In the genomic region with DNA sequence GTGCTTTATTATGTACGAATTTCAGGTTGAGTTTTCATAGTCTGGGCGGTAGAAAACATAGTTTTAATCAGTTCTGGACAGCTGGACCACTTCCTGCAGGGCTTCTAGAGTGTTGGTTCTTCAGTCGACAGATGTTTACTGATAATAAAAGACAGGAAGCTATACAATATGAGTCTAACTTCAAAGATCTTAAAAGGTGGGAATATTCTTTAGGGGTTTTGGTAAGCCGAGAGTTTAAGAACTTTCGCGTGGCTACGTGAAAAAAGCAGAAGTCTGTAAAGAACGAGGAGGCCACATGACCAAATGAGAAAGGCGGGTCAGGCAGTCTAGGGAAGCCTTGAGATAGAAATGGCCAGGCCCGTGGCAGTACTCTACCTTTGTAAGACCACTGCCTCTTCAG, we compare ENCODE assay signal across 15 mouse cellular contexts. TPM values are rescaled to one million over a fixed set of nuclear protein-coding genes. Genes with fewer than 3 reads are reported as not detected.
DNase-seq lines count a peak whose midpoint lies in the region; ATAC-seq and TF ChIP-seq lines count a peak whose summit lies in the region.
"Had no signal": no experiment of that assay in that cellular context is flagged by ENCODE, and none has a peak within 500 bp of the region (broad histone marks: within the 10 kb centered on the region; RNA-seq: fewer than 3 reads in every experiment).

No protein-coding gene starts in this region.

- H3K4me1 ChIP-seq in kidney, embryonic 14.5 days (ENCODE audit: control insufficient read depth, insufficient read depth, low read length), result peaks cover 14% of the 10 kb centered on the region
- H3K4me1 ChIP-seq in liver, embryonic 14.5 days (replicated peaks; ENCODE audit: control insufficient read depth in 2 of 2, insufficient read depth in 2 of 2, low read length in 1 of 2), result peaks cover 3 to 12% of the 10 kb centered on the region in 2 experiments; a peak in 2 of 4 replicates
- H3K4me1 ChIP-seq: forebrain, embryonic 12.5 days had no signal

- no peak for TF ChIP-seq EP300 in liver, embryonic 14.5 days (IDR thresholded peaks at IDR 0.05; ENCODE audit: low read depth)

- H3K27ac ChIP-seq in kidney, embryonic 14.5 days (ENCODE audit: low read depth, low read length), result peak overlapping the region; percentile 19; the same call in 1 of the 2 replicates
- H3K27ac ChIP-seq in liver, embryonic 14.5 days, result no peak overlapping the region
- H3K27ac ChIP-seq: forebrain, embryonic 12.5 days; intestine, embryonic 15.5 days; midbrain, embryonic 15.5 days had no signal

- H3K4me3 ChIP-seq in kidney, embryonic 14.5 days (ENCODE audit: low read length), result no peak overlapping the region
- H3K4me3 ChIP-seq in liver, embryonic 14.5 days (ENCODE audit: insufficient read depth in 1 of 2, low read depth in 2 of 2, low read length in 2 of 2), result no peak overlapping the region
- H3K4me3 ChIP-seq: forebrain, embryonic 12.5 days; intestine, embryonic 15.5 days; midbrain, embryonic 15.5 days had no signal

- H3K36me3 ChIP-seq in kidney, embryonic 14.5 days (ENCODE audit: control insufficient read depth, insufficient read depth, low read length), result no peaks in the 10 kb centered on the region
- H3K36me3 ChIP-seq in liver, embryonic 14.5 days (replicated peaks; ENCODE audit: control insufficient read depth, insufficient read depth, low read depth), result no peaks in the 10 kb centered on the region
- H3K36me3 ChIP-seq: forebrain, embryonic 12.5 days; intestine, embryonic 15.5 days; midbrain, embryonic 15.5 days had no signal

- no peak overlapping the region for H3K4me2 ChIP-seq in kidney, embryonic 14.5 days (replicated peaks; ENCODE audit: low read depth, low read length)
- peak overlapping the region; percentile 2; the same call in 1 of the 2 replicates for H3K4me2 ChIP-seq in liver, embryonic 14.5 days (ENCODE audit: low read depth)
- H3K4me2 ChIP-seq: forebrain, embryonic 12.5 days; intestine, embryonic 15.5 days; midbrain, embryonic 15.5 days had no signal

- 43% methylated on average over 10 of the region's 10 CpGs for WGBS in kidney, embryonic 14.5 days
- WGBS in liver, embryonic 14.5 days (ENCODE audit: insufficient replicate concordance), result 11% methylated on average over 10 of the region's 10 CpGs

- TF ChIP-seq CTCF in liver, embryonic 14.5 days (IDR thresholded peaks at IDR 0.05; ENCODE audit: low read depth), result no peak

- H3K27me3 ChIP-seq in kidney, embryonic 14.5 days (ENCODE audit: control insufficient read depth, insufficient read depth, low read length), result no peaks in the 10 kb centered on the region
- no peaks in the 10 kb centered on the region for H3K27me3 ChIP-seq in liver, embryonic 14.5 days (ENCODE audit: control insufficient read depth, insufficient read depth, low read length)
- H3K27me3 ChIP-seq: forebrain, embryonic 12.5 days; intestine, embryonic 15.5 days; midbrain, embryonic 15.5 days had no signal

- H3K9me3 ChIP-seq in kidney, embryonic 14.5 days (ENCODE audit: control insufficient read depth, low read length), result no peaks in the 10 kb centered on the region
- H3K9me3 ChIP-seq in liver, embryonic 14.5 days (ENCODE audit: control insufficient read depth, low read length), result no peaks in the 10 kb centered on the region
- H3K9me3 ChIP-seq: forebrain, embryonic 12.5 days; intestine, embryonic 15.5 days; midbrain, embryonic 15.5 days had no signal

- peak; percentile 65; the same call in 1 of the 2 replicates for ATAC-seq in kidney, embryonic 14.5 days (ENCODE audit: low FRiP score, low TSS enrichment)
- peak; percentile 69; the same call in 1 of the 2 replicates for ATAC-seq in liver, embryonic 14.5 days (ENCODE audit: insufficient read depth)
- ATAC-seq: intestine, embryonic 15.5 days; midbrain, embryonic 15.5 days had no signal

- H3K9ac ChIP-seq in kidney, embryonic 14.5 days (ENCODE audit: low read depth, low read length), result no peak overlapping the region
- H3K9ac ChIP-seq in liver, embryonic 14.5 days (replicated peaks), result no peak overlapping the region
- H3K9ac ChIP-seq: forebrain, embryonic 12.5 days; intestine, embryonic 15.5 days; midbrain, embryonic 15.5 days had no signal

- DNase-seq in kidney, adult 9 months, result no peak
- DNase-seq in 3T3-L1 (ENCODE audit: low read depth, low spot score) (peak; percentile 31), MEL-GATA-1-ER (ENCODE audit: extremely low read depth, low read depth) (peak; percentile 99)
- no peak for DNase-seq in liver, embryonic 14.5 days (ENCODE audit: low read depth in 3 of 3, low spot score in 3 of 3)
- DNase-seq in thymus, postnatal 14 days, result no peak
- no peak for DNase-seq in retina, postnatal 1 day
- DNase-seq in heart, adult 8-10 months (ENCODE audit: low spot score), result no peak
- DNase-seq: adrenal gland, postnatal 25 days; gastrocnemius, postnatal 10 days; left cerebral cortex, postnatal 4 days; right cerebral cortex, postnatal 25 days had no signal

RNA-seq across cellular contexts. Expression of a gene that starts 29.5 kb away (rescaled TPM):
- polyA plus RNA-seq in kidney, embryonic 14.5 days (2014; fragmentation: Nextera tagmentation; extraction: Ambion mirVana), result 102 and 177 TPM in 2 replicates
- 16.9 and 19.9 TPM in 2 replicates for polyA plus RNA-seq in liver, embryonic 14.5 days (2012; rRNA removed)
- 28.8 and 32.8 TPM in 2 replicates for polyA plus RNA-seq in liver, embryonic 14.5 days (2014; fragmentation: Nextera tagmentation; extraction: Ambion mirVana)
- total RNA-seq in heart, adult 8-10 months (2022), result 100 to 1,000 TPM in 2 of 4 experiments, 10 to 100 TPM in 2; 90.5 to 215 (median 150) TPM

Comparison
In these comparisons a context has a peak if more than half of its experiments do, and no peak if none do; other contexts are left out.
1. DNase-seq: peak in 3T3-L1 (single experiment) and MEL-GATA-1-ER (single experiment); none in kidney, adult 9 months (single experiment), liver, embryonic 14.5 days (0 of 3), thymus, postnatal 14 days (single experiment), retina, postnatal 1 day (single experiment) and heart, adult 8-10 months (single experiment).